Comparison of ENCODE assay signal across 17 mouse cellular contexts in the genomic region with DNA sequence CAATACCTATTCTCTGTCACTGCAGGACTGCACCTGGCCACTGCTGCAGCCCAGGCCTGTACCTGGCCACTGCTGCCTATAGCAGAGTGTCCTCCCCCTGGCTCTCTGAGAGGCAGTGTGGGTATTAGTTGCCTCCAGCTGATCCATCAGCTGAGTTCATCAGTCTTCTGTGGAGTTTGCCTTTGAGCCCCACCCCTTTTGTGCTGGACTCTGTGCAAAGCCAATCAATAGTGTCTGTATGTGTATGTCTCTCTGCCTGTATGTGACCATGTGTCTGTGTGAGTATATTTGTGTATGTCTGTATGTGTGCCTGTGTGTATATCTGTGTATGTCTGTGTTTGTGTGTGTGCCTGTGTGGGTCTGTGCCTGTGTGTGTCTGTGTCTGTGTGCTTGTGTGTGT.
"Had no signal": no experiment of that assay in that cellular context is flagged by ENCODE, and none has a peak within 500 bp of the region (broad histone marks: within the 10 kb centered on the region; RNA-seq: fewer than 3 reads in every experiment).

No protein-coding gene starts in this region.

- ATAC-seq: midbrain, embryonic 16.5 days had no signal

- H3K4me2 ChIP-seq: liver, embryonic 13.5 days; lung, embryonic 14.5 days; midbrain, embryonic 12.5 days; stomach, embryonic 15.5 days had no signal

- H3K4me3 ChIP-seq: liver, embryonic 13.5 days; midbrain, embryonic 10.5 days; midbrain, embryonic 12.5 days; myocyte; stomach, embryonic 15.5 days had no signal

- H3K9ac ChIP-seq: liver, embryonic 13.5 days; lung, embryonic 14.5 days; midbrain, embryonic 12.5 days; stomach, embryonic 15.5 days had no signal

- H3K9me3 ChIP-seq: liver, embryonic 13.5 days; midbrain, embryonic 10.5 days; midbrain, embryonic 12.5 days; stomach, embryonic 15.5 days had no signal

- H3K4me1 ChIP-seq: liver, embryonic 13.5 days; midbrain, embryonic 10.5 days; midbrain, embryonic 12.5 days; stomach, embryonic 15.5 days had no signal

- H3K27me3 ChIP-seq: stomach, embryonic 15.5 days had no signal

- H3K36me3 ChIP-seq: liver, embryonic 13.5 days; midbrain, embryonic 10.5 days; midbrain, embryonic 12.5 days; stomach, embryonic 15.5 days had no signal

- DNase-seq: liver, embryonic 13.5 days; lung, adult 18-20 months; lung, embryonic 14.5 days; lung, postnatal 10 days; lung, postnatal 4 days; midbrain, embryonic 14.5 days; retina, postnatal 1 day; right cerebral cortex, adult 18-20 months; right cerebral cortex, postnatal 14 days; thymus, adult 18-20 months; thymus, postnatal 14 days; thymus, postnatal 36 days had no signal

- H3K27ac ChIP-seq: liver, embryonic 13.5 days; midbrain, embryonic 10.5 days; midbrain, embryonic 12.5 days; stomach, embryonic 15.5 days had no signal
